Mouse (Mus musculus): Measurements from ENCODE around the gene Dhx9. TPM values are rescaled to one million over a fixed set of nuclear protein-coding genes. Genes with fewer than 3 reads are reported as not detected.

Gene Dhx9
- polyA plus RNA-seq, 1 experiment, result 32.5 TPM

- Histone ChIP-seq H3K36me3 (ENCODE audit: control insufficient read depth, insufficient read depth, low read length) (peaks cover 5% of the 10 kb centered on the region), H3K4me1 (ENCODE audit: control insufficient read depth, insufficient read depth, low read length) (no peaks in the 10 kb centered on the region), H3K27ac (ENCODE audit: control insufficient read depth, insufficient read depth, low read depth, low read length) (no peak overlapping the region), H3K4me3 (ENCODE audit: control insufficient read depth, low read depth, low read length) (no peak overlapping the region), H3K27me3 (ENCODE audit: control insufficient read depth, insufficient read depth, low read length) (no peaks in the 10 kb centered on the region)
- TF ChIP-seq CTCF (IDR thresholded peaks at IDR 0.05; ENCODE audit: control insufficient read depth, insufficient read depth, insufficient replicate concordance, low read depth, low read length), result no peak
- no peak for TF ChIP-seq POLR2A (IDR thresholded peaks at IDR 0.05; ENCODE audit: control insufficient read depth, low read depth, low read length)
These were observed 46.7 kb downstream of the Dhx9 start for GRCm38 (mm10) chr1:153440752-153441151.

DNA sequence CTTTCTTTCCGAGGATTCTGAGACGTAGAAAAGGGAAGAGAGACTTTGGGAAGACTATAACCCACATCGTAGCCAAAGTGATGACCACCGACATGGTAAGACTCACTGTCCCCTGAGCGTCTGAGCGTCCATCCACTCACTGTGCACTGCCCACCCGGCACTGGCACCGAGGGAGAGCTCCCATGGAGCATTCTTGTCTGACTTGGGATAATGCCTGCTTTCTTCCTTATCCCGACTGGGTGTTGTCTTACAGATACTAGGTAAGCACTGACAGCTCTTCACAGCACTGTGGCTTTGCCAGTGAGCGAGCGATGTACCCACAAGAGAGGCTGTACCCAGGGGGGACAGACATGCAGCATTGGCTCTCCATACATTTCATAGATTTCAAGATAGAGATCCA lies 49.9 kb downstream of the Dhx9 start:
- Histone ChIP-seq H3K27me3 (ENCODE audit: control insufficient read depth, insufficient read depth, low read length) (no peaks in the 10 kb centered on the region), H3K27ac (ENCODE audit: control insufficient read depth, insufficient read depth, low read depth, low read length) (no peak overlapping the region), H3K4me3 (ENCODE audit: control insufficient read depth, low read depth, low read length) (no peak overlapping the region), H3K36me3 (ENCODE audit: control insufficient read depth, insufficient read depth, low read length) (peaks cover 7% of the 10 kb centered on the region), H3K4me1 (ENCODE audit: control insufficient read depth, insufficient read depth, low read length) (no peaks in the 10 kb centered on the region)
- TF ChIP-seq POLR2A (IDR thresholded peaks at IDR 0.05; ENCODE audit: control insufficient read depth, low read depth, low read length), result no peak
- TF ChIP-seq CTCF (IDR thresholded peaks at IDR 0.05; ENCODE audit: control insufficient read depth, insufficient read depth, insufficient replicate concordance, low read depth, low read length), result no peak

DNA sequence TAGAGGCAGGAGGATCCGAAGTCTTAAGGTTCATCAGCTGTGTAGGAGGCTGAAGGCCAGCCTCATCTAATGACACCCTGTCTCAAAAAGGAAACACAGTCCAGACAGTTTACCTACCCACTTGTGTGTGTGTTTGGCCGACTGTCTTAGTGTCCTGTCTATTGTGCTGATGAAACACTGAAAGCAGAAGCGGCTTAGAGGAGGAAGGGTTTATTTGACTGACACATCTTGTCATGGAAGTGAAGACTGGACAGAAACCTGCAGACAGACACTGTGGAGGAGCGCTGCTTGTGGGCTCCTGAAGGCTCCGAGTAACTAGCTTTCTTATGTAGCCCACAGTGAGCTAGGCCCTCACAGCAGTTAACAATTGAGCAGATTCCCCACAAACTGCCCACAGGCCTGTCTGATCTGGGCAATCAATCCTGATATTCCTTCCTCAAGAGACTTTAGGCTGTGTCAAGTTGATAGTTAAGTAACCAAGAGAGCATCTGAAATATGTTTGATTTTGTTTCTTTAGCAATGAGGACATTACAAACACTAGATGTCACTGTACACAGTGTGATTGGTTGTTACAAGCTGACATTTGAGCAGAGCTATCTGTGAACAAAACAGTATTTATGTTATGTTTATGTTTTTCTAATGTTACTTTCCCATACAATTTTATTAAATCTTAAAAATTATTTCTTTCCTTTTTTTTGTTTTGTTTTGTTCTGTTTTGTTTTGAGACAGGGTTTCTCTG lies 53.4 kb downstream of the Dhx9 start:
- Histone ChIP-seq H3K27ac (ENCODE audit: control insufficient read depth, insufficient read depth, low read depth, low read length) (no peak overlapping the region), H3K36me3 (ENCODE audit: control insufficient read depth, insufficient read depth, low read length) (peaks cover 6% of the 10 kb centered on the region), H3K27me3 (ENCODE audit: control insufficient read depth, insufficient read depth, low read length) (no peaks in the 10 kb centered on the region), H3K4me1 (ENCODE audit: control insufficient read depth, insufficient read depth, low read length) (no peaks in the 10 kb centered on the region), H3K4me3 (ENCODE audit: control insufficient read depth, low read depth, low read length) (no peak overlapping the region)
- TF ChIP-seq POLR2A (IDR thresholded peaks at IDR 0.05; ENCODE audit: control insufficient read depth, low read depth, low read length) (no peak), CTCF (IDR thresholded peaks at IDR 0.05; ENCODE audit: control insufficient read depth, insufficient read depth, insufficient replicate concordance, low read depth, low read length) (no peak)

DNA sequence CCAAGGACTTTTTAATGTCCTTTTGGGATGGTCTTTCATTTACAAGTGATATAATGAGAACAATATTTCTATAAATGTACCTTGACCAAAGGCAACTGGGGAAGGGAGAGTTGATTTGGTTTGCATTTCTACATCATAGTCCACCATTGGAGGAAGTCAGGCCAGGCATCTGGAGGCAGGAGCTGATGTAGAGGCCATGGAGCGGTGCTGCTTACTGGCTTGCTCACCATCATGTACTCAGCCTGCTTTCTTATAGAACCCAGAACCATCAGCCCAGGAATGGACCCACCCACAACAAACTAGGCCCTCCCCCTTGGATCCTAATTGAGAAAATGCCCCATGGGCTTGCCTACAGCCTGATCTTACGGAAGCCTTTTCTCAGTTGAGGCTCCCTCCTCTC lies 55.1 kb downstream of the Dhx9 start:
- Histone ChIP-seq H3K4me3 (ENCODE audit: control insufficient read depth, low read depth, low read length) (no peak overlapping the region; the same call in 1 of the 2 replicates), H3K36me3 (ENCODE audit: control insufficient read depth, insufficient read depth, low read length) (peaks cover 4% of the 10 kb centered on the region), H3K27ac (ENCODE audit: control insufficient read depth, insufficient read depth, low read depth, low read length) (no peak overlapping the region), H3K4me1 (ENCODE audit: control insufficient read depth, insufficient read depth, low read length) (no peaks in the 10 kb centered on the region), H3K27me3 (ENCODE audit: control insufficient read depth, insufficient read depth, low read length) (no peaks in the 10 kb centered on the region)
- no peak for TF ChIP-seq POLR2A (IDR thresholded peaks at IDR 0.05; ENCODE audit: control insufficient read depth, low read depth, low read length)
- no peak for TF ChIP-seq CTCF (IDR thresholded peaks at IDR 0.05; ENCODE audit: control insufficient read depth, insufficient read depth, insufficient replicate concordance, low read depth, low read length)

DNA sequence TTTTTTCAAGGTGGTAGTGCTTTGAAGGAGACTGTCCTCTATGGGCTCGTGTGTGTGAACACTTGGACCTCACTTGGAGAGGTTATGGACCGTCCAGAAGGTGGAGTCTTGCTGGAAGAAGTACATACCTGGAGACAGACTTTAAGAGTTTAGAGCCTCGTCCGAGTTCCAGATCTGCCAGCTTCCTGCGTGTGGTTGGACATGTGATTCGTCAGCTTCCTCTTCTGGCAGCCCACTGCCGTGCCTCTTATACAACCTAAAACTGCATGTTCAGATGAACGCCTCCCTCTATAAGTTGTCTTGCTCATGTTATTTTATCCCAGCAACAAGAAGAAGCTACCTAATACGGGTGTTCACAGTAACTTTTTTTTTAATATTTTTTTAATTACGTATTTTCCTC lies 55.8 kb downstream of the Dhx9 start:
- H3K27me3 ChIP-seq (ENCODE audit: control insufficient read depth, insufficient read depth, low read length), result no peaks in the 10 kb centered on the region
- H3K4me1 ChIP-seq (ENCODE audit: control insufficient read depth, insufficient read depth, low read length), result no peaks in the 10 kb centered on the region
- no peak overlapping the region for H3K27ac ChIP-seq (ENCODE audit: control insufficient read depth, insufficient read depth, low read depth, low read length)
- TF ChIP-seq CTCF (IDR thresholded peaks at IDR 0.05; ENCODE audit: control insufficient read depth, insufficient read depth, insufficient replicate concordance, low read depth, low read length), result no peak
- TF ChIP-seq POLR2A (IDR thresholded peaks at IDR 0.05; ENCODE audit: control insufficient read depth, low read depth, low read length), result no peak
- H3K4me3 ChIP-seq (ENCODE audit: control insufficient read depth, low read depth, low read length), result peak overlapping the region; percentile 63
- peaks cover 4% of the 10 kb centered on the region for H3K36me3 ChIP-seq (ENCODE audit: control insufficient read depth, insufficient read depth, low read length)

DNA sequence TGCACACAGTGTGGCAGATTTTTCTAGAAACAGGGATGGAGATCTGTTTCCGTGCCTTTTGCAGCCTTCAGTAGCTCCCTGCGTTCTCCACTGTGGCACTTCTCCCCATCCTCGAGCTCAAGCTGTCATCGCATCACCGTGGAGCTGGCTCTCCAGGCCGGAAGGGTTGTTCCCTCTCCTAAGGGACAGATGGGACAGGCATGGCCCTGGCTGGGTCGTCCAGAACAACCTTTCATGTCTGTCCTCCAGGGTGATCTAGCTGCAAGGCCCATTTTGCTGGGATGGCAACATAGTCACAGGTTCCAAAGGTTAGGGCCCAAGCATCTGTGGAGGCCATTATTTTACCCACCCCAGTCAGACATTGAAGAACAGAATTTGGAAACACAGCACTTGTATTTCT lies 56.3 kb downstream of the Dhx9 start:
- Histone ChIP-seq H3K4me1 (ENCODE audit: control insufficient read depth, insufficient read depth, low read length) (no peaks in the 10 kb centered on the region), H3K4me3 (ENCODE audit: control insufficient read depth, low read depth, low read length) (peak overlapping the region; percentile 63), H3K27me3 (ENCODE audit: control insufficient read depth, insufficient read depth, low read length) (no peaks in the 10 kb centered on the region), H3K36me3 (ENCODE audit: control insufficient read depth, insufficient read depth, low read length) (peaks cover 4% of the 10 kb centered on the region), H3K27ac (ENCODE audit: control insufficient read depth, insufficient read depth, low read depth, low read length) (no peak overlapping the region)
- TF ChIP-seq CTCF (IDR thresholded peaks at IDR 0.05; ENCODE audit: control insufficient read depth, insufficient read depth, insufficient replicate concordance, low read depth, low read length) (no peak), POLR2A (IDR thresholded peaks at IDR 0.05; ENCODE audit: control insufficient read depth, low read depth, low read length) (no peak)

DNA sequence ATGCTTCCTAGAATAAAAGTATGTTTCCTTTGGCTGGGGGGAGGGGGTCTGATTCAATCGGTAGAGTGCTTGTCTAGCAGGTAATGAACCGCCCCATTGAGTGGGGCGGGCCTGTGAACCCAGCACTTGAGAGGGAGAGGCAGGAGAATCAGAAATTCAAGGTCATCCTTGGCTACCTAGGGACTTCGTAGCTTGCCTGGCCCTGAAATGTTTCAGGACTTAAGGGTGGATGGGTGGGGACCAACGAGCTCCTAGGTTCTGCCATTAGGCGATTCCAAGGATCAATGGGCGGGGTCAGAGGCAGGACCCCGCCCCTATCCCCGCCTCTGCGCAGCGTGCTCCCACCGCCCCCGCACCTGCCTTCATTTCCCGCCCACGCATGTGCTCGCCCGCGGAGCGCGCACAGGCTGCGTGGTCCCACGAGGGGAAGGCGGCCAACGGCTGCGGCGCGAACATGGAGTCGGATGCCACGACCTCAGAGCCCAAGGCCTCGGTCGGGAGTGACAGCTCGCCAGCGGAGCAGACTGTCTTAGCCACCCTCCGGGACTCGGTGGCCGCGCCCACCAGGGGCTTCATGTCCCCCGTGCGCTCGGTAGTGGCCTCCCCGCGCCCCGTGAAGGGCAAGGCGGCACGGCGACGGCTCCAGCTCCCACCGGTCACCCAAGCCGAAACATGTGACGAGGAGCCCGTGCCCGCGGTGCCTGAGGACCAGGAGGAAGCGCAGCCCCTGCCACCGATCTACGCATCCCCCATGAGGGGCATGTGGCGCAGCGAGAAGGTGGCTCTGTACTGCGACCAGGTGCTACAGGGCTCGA lies 62.5 kb downstream of the Dhx9 start, which contains the start of gene Shcbp1l:
Gene Shcbp1l, plus strand, starts transcription at position 393 of the 815 bp plus-strand sequence.
- peak within 1 kb of the TSS; percentile 78 for H3K27ac ChIP-seq (ENCODE audit: control insufficient read depth, insufficient read depth, low read depth, low read length)
- H3K36me3 ChIP-seq (ENCODE audit: control insufficient read depth, insufficient read depth, low read length), result no peaks in the 10 kb centered on the region; the same call in 1 of the 2 replicates
- H3K4me3 ChIP-seq (ENCODE audit: control insufficient read depth, low read depth, low read length), result peak within 1 kb of the TSS; percentile 88
- TF ChIP-seq CTCF (IDR thresholded peaks at IDR 0.05; ENCODE audit: control insufficient read depth, insufficient read depth, insufficient replicate concordance, low read depth, low read length) (no peak), POLR2A (IDR thresholded peaks at IDR 0.05; ENCODE audit: control insufficient read depth, low read depth, low read length) (peak; percentile 93)
- no peaks in the 10 kb centered on the region for H3K27me3 ChIP-seq (ENCODE audit: control insufficient read depth, insufficient read depth, low read length)
- H3K4me1 ChIP-seq (ENCODE audit: control insufficient read depth, insufficient read depth, low read length), result peaks cover 14% of the 10 kb centered on the region

All from testis, adult 2 months (tissue).